Mouse (Mus musculus): Measurements from ENCODE around the gene Nrxn2. TPM values are rescaled to one million over a fixed set of nuclear protein-coding genes. Genes with fewer than 3 reads are reported as not detected.
A peak's percentile ranks its signal among the peaks of the same experiment; 100 is the strongest.

The Nrxn2 gene
- total RNA-seq, 4 experiments from 2014 or later, result 348 to 441 (median 390) TPM

DNA sequence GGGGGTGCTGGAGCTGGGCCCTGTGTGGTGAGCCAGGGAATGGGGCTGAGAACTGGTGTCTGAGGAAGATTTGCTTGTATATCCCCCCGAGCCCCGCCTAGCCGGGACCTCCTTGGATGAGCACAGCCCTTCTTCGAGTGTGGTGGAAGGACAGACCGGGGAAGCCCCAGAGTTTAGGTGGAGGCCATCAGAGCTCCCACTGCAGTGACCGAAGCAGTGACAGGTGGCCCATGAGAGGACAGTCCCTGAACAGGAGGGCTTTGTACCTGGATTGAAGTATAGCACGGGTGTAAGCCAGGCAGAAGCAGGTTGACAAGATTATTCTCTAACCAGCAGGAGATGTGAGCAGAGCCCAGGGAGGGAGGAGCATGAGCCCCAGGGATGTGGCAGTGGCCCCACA, 31.3 kb downstream of the Nrxn2 start:
- DNase-seq (ENCODE audit: low spot score in 2 of 2), result no peak

DNA sequence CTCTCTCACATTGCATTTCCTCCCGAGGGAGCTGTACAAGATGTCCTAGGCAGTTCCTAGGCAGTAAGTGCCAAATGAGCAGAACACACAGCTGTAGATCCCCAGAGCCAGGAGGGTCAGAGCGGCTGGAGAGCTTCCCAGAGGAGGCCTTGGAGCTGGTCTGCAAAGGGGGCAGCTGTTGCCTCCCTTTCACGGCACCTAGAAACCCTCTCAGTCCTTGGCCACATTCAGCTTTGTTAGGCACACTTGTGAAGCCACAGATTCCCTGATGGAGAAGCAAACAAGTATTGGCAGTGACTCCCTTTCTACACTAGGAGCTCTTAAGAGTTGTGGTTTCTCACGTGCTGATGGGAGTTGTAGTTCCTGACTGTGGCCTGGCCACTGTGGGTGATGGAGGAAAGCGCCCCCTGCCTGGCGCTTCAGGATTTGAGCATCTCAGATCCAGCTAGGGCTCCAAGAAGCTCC, 33.5 kb downstream of the Nrxn2 start:
- DNase-seq (ENCODE audit: low spot score in 2 of 2), result peak; percentile 85 to 86

DNA sequence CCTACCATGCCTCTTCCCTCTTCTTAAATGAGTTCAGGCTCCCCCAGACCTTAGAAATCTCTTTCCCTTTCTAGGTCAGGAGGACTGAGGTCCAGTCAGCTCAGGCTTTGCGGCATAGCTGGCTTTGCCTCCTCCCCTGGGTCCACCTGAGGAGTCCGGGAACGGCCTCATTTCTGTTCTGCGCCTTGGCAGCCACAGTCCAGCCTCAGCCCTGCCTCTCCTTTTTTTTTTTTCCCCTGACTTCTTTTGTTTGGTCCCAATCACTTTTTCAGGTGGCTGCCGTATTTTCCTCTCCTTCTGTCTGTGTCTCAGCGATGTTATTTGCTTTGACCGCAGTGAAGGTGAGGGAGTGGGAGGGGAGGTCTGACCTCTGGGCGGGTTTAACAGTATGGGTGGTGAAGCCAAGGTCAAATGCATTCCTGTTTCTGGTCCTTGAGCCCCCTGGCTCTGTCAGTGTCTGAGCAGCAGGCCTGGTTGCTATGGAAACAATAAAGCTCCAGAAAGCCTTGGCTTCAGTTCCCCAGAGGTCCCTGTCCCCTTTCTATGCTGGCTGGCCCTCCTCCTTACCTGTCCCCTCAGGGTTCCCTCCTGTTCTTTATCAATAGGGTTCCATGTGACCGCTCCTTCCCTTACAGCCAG, 34.3 kb downstream of the Nrxn2 start:
- DNase-seq (ENCODE audit: low spot score in 2 of 2), result no peak

DNA sequence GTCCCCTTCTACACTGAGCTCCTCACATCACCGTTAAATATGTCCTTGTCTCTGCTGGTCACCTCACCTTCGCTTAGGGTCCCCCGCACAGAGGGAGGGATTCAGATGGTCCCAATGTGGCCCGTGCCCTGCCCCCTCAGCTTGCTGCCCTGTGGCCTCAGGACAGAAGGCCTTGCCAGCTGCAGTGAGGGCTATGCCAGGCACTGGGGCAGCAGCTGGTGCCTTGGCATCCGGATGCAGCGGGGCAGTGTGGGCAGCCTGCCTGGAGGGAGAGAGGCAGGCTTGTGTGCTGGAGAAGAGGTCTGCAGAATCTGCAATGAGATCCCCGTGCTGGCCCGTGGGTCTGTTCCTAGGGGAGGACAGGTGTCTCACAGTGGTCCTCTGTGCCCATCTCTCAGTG, 34.8 kb downstream of the Nrxn2 start:
- peak; percentile 84 to 85 for DNase-seq (ENCODE audit: low spot score in 2 of 2)

DNA sequence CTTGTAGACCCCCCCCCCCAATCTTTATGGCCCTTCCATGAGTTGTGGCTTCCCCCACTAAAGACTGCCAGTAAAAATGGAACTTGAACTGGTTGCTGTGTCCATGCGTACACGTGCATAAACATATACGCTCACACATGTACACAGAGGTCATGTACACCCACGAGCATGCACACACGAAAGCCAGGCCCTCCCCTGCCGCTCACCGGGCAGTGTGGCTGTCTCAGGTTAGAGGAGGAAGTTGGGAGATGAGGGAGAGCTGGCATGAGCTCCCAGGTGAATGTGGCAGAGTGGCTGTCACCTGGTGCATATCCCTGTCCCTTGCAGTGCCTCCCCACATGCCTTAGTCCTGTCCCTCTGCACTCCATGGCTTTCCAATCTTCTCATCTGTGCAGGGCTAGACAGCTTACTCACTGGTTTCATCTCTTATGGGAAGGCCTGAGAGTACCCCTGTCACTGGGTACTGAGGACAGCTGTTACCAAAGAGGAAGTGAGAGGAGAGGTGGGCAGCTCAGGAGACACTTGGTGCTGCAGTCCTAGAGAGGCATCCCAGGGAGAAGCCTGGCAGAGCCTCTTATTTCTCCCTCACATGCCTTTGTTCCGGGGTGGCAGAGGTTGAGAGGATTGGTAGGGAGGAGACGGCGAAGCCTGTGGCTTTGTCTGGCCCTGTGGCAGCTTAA, 35.6 kb downstream of the Nrxn2 start:
- no peak for DNase-seq (ENCODE audit: low spot score in 2 of 2)

DNA sequence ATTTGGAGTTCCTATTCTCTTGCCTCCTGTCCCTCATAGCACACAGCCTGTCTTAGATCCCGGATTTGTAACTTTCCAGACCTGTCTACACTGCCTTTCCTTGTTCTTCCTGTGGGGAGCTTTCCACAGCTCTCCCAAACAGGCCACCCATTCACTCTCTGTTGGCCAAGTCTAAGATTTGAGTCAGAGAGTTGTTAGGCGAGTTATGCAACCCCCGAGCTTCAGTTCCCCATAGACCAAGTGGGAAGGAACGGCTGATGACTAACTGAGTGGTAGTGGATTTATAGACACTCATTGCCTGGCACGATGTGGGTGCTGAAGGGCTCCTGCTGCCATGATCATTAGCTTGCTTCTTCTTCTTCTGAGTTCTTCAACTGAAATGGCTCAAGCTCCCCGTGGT, 41.0 kb downstream of the Nrxn2 start:
- no peak for DNase-seq (ENCODE audit: low spot score in 2 of 2)

DNA sequence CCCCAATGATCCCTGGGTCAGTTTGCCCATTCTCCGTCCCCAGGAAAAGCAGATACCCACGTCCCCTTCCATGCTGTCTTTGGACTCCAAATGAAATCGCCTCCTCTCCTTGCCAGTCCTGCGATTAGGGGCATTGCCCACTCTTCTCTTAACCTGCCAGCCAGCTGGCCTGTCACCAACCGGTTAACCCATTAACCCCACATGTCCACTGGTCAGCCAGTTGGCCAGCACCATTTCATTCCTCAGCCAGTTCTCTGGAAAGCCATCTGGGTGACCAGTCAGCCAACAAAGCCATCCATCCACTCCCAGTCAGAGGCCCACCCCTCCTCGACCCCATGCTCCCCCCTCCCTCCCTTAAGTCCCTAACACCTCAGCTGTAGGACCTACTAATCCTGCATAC, 44.3 kb downstream of the Nrxn2 start:
- no peak for DNase-seq (ENCODE audit: low spot score in 2 of 2)

DNA sequence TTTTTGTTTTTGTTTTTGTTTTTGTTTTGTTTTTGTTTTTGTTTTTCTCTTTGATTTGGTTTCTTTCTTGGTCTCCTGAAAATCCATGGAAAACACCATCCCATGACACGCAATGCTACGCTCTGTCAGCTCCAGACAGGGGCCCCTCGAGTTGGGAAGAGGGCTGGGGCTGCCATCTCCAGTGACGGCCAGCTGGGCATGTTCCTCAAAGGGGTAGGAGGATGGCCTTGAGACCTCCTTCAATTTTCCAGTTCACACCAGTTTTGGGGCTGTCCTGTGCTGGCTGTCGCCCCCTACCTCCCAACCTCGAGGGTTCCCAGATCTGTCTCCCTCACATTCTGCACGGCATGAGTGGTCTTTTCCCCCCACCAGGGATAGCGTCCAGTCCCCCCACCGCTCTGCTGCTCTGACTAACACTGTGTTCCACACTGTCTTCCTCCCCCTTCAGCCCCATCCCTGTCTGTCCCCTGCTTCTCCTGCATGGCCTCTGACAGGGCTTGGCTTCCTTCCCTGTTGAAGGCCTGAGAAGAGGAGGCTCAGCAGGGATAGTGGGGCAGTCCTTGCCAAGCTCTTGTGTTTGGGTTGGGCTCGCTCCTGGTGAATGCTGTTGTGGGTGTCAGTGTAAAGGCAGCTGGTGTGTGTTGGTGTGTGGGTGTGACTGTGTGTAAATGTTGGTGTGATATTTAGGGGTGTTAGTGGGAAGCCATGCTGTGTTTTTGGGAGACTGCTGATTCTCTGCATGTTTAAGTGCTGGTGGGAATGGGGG, 46.0 kb downstream of the Nrxn2 start:
- peak; percentile 72 to 73 for DNase-seq (ENCODE audit: low spot score in 2 of 2)

DNA sequence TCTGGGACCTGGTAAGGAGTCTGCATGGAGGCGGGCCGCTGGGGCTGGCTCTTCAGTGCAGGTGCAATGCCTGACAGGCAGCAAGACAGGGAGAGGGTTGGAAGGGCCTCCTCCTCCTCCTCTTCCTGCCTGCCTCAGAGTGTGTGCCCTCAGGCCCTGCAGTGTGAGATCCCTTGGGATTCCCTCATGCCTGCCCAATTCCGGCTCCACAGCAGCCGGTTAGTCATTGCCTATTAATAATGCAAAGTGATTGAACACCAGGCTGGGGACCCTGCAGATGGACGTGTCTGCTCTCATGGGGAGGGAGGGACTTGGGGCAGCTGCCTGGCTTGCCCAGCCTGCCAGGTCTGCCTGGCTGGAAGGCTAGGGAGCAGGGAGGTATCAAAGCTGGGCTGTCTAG, 46.6 kb downstream of the Nrxn2 start:
- DNase-seq (ENCODE audit: low spot score in 2 of 2), result no peak

DNA sequence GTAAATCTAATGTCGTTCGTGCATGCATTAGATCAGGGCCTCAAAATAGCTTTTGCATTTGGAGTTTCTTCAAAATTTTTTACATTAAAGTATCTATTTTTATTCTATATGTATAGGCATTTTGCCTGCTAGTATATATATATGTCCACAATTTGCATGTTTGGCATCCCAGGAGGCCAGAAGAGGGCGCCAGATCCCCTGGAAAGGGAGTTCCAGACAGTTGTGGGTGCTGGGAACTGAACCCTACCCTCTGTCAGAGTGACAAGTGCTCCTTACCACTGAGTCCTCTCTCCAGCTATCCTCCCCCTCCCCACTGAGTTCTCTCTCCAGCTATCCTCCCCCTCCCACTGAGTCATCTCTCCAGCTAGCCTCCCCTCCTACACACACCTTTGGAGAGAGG, 48.4 kb downstream of the Nrxn2 start:
- DNase-seq (ENCODE audit: low spot score in 2 of 2), result no peak

DNA sequence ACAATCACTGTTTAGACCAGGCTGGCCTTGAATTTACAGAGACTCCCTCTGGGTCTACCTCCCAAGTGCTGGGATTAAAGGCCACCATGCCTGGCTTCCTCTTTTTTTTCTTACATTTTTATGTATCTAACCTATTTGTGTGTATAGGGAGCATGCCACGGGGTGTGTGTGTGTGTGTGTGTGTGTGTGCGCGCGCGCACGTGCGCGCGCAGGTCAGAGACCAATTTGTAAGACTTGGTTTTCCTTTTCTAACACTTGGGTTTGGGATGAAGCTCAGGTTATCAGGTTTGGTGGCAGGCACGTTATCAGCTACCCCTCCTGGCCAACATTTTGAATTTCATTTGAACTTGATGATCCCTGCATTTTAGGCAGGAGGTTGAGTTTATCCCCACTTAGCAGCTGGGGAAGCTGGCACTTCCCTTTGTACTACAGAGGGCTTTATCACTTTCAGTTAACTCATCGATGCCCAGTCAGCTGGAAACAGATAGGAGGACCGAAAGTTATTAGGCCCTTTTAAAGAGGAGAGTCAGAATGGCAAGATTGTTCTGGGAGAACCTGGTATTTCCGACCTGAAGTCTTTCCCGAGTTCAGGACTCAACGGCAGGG, 48.9 kb downstream of the Nrxn2 start:
- no peak for DNase-seq (ENCODE audit: low spot score in 2 of 2)

DNA sequence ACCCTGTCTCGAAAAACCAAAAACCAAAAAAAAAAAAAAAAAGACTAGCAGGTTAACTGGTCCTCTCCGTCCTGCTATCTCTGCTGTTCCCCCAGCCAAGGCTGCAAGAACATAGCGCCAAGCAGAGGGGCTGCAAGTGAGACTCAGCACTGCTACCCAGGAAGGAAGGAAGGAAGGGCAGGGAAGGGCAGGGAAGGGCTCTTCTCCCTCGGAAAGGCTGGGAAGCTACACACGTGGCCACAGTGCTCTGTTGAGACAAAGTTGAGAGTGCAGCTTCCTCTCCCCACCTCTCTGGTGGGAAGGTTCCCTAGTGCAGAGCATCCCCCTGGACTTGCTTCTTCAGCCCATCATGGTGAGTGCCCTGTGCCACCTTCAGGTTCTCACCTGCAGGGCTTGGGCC, 53.1 kb downstream of the Nrxn2 start:
- no peak for DNase-seq (ENCODE audit: low spot score in 2 of 2)

DNA sequence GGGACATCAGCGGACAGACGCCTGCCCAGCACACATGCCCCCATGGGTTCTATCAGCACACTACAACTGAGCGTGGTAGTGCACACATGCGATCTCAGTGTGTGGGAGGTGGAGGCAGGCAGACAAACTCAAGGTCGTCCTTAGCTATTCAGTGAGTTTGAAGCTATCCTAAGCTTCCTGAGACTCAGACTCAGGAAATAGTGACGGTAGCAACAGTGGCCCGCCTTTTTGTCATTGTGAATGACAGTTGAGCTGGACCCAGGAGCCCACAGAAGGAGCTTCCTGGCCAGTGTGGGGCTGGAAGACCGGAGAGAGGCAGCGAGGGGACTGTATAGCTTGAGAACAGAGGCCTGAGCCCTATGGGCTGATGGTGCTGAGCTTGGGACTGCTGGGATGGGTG, 54.3 kb downstream of the Nrxn2 start:
- DNase-seq (ENCODE audit: low spot score in 2 of 2), result no peak

DNA sequence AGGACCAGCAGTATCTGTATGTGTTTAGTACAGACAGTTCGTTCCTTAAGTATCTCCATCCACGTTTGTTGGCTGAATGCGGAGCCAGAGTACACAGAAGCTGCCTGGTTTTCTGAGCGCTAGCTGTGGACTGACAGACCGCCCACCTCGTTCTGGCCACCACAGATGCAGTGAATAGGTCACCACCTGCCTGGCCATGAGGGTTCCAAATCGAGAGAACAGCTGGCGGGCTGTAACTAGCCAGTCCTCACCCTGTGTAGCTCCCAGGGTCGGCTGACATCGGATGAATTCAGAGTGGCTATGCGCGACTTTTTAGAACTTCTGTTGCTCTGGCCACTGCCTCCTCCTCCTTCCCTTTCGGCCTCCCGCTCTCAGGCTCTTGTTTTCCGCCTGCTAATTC, 56.2 kb downstream of the Nrxn2 start:
- DNase-seq (ENCODE audit: low spot score in 2 of 2), result no peak

DNA sequence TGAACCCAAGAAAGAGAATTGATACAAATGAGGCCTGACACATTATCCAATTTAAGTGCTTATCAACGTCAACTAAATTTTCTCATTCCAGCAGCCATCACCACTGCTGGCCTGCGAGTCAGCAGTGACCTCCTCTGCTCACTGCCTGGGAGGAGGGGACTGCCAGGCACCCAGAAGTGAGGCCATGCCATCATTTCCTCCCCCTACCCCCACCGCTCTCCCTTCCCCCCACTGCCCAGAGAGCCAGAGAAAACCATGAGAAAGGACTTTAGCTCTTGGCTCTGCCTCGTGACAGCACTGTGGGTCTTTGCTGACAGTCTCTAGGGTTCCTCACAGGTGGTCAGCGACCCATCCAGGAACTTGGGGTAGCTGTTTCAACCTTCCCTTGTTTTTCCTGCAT, 56.6 kb downstream of the Nrxn2 start:
- no peak for DNase-seq (ENCODE audit: low spot score in 2 of 2)

DNA sequence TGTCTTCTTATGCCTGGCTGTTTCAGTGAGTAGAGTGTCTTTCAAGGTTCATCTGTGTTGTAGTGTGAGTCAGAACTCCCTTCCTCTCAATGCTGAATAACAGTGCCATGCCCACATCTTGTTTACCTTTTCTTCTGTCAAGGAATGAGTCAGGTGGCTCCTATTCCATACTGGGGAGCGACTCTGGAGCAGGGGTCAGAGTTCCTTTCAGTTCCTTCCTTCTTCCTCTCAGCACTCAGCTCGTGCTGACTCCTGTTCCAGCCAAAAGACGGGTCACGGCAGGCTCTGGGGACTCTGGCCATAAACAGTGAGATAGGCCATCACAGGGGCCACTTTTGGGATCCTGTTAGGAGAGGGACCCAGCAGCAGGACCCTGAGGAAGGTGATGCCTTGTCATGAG, 58.5 kb downstream of the Nrxn2 start:
- DNase-seq (ENCODE audit: low spot score in 2 of 2), result no peak

DNA sequence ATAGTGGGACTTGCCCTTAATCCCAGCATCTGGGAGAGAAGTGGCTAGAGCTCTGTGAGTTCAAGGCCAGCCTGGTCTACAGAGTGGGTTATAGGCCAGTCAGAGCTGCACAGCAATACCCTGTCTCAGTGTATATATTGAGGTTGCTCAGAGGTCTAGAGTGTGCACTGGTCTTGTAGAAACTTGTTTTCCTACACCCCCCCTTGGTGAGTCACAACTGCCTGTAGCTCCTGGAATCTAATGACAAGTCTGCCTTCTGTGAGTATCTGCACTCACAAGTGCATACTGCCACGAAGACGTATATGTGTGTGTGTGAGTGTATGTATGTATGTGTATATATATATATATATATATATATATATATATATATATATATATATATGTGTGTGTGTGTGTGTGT, 60.0 kb downstream of the Nrxn2 start:
- DNase-seq (ENCODE audit: low spot score in 2 of 2), result no peak

DNA sequence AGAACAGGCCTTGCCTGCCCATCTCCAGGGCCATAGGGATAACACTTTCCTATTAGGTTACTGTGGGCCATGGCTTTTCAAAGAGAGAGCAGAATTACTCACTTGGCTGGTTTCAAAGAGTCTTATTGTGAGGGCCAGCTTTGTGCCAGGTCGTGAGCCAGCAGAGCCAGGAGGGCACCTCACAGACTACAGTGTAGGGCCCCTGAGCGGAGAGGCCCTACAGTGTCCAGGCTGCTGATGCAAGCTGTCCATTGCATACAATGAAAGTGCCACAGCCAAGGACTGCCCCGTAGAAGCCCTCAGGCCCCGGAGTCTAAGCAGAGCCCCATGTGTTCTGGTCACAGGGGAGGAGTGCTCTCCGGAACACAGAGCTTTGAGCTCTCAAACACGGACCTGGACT, 64.4 kb downstream of the Nrxn2 start:
- DNase-seq (ENCODE audit: low spot score in 2 of 2), result no peak

DNA sequence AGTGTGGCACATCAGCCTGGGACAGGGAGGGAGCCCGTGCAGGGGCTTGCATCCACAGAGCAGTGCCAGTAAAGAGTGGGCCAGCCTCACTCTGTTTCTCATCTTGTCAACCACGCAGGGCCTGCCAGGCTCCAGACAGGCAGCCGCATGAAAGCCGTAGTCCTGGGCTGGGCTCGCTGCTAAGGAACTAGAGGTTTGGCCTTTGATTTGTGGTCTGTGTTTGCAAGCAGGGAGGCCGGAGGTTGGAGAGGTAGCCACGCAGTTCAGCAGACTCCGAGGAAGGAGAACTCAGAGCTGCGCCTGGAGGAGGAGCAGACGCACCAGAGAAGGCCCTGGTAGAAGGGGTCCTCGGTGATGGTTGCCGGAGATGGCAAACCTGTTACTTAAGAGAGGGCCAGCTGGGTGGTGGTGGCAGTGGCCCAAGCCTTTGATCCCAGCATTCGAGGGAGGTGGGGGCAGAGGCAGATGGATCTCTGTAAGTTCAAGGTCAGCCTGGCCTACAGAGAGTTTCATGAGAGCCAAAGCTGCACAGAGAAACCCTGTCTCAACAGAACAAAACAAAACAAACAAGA, 66.6 kb downstream of the Nrxn2 start:
- no peak for DNase-seq (ENCODE audit: low spot score in 2 of 2)

DNA sequence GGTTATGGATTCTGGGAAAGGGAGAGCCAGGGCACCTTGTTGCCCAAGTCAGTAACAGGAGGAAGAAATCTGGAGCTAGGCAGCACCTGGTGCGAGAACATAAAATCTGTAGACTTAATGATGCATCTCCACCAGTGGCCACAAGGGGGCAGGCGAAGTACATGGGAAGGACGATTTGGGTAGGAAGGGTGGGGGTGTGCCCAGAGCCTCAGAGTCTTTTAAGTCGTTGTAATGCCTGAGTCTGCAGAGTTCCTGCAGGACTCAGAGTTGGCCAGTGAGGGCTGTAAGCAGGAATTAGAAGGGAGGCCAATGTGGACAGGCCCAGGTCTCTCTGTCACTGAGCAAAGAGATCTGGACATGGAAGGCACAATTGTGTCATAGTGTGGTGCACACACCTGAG, 70.5 kb downstream of the Nrxn2 start:
- peak; percentile 80 to 88 for DNase-seq (ENCODE audit: low spot score in 2 of 2)

DNA sequence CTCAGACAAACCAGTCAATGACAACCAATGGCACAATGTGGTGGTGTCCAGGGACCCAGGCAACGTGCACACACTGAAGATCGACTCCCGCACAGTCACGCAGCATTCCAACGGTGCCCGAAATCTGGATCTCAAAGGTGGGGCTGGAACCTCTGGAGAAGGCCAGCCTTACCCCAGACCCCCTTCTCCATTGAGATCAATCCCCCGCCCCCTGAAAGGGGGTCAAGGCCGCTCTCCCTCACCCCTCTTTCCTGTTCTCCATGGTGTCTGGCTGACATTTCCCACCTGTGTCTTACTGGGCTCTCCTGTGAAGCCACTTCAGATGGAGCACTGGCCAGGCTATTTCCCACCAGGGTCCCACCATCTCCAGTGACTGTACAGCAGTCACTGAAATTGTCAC, 73.0 kb downstream of the Nrxn2 start:
- DNase-seq (ENCODE audit: low spot score in 2 of 2), result no peak

DNA sequence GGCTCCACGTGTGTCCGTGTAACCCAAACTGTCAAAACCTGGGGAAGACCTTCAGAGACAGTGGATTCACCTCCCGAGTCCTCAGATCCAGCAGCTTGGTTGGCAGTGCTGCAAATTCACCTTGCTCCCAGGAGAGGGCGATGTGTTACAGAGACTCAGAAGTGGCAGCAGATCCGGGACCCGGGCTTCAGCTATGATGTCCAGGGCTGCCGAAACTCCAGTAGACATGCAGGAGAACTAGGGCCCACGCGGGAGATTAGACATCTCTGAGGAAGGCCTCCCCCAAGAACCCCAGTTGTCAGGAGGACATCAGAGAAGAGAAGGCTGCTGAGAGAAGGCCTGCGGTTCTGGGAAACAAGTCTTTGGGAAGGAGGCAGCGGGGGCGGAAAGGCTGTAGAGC, 73.6 kb downstream of the Nrxn2 start:
- peak; percentile 76 to 82 for DNase-seq (ENCODE audit: low spot score in 2 of 2)
